Mouse (Mus musculus) liver, postnatal 0 days (tissue): ENCODE data around the gene 1700122O11Rik. TPM values are rescaled to one million over a fixed set of nuclear protein-coding genes. Genes with fewer than 3 reads are reported as not detected.
A peak's percentile ranks its signal among the peaks of the same experiment; 100 is the strongest.

Experiments
- ATAC-seq: fragments of 200-750 bp; cut with Nextera tagmentation; 2 replicates; pipeline ENCODE4 v1.8.0; 2017; ENCODE audit warnings: mild to moderate bottlenecking, moderate library complexity
- DNase-seq: peaks from one replicate; pipeline ENCODE4 v3.0.0-alpha.2; 2016
- H3K27ac ChIP-seq: fragments of 300-500 bp; sonication (generic); 2 replicates; pipeline ENCODE4 v1.5.1; 2014; ENCODE audit warnings: antibody characterized with exemption, moderate library complexity, mild to moderate bottlenecking, low read depth
- H3K27me3 ChIP-seq: fragments of 300-500 bp; sonication (generic); 2 replicates; pipeline ENCODE4 v1.6.1; 2014; ENCODE audit warnings: low read length, control low read depth, mixed read lengths; ENCODE audit not compliant: insufficient read depth
- H3K36me3 ChIP-seq: fragments of 300-500 bp; sonication (generic); replicated peaks from 2 replicates; pipeline ENCODE4 v1.6.1; 2014; ENCODE audit warnings: mild to moderate bottlenecking, control low read depth, low read length, moderate library complexity, mixed read lengths; ENCODE audit not compliant: insufficient read depth
- H3K4me1 ChIP-seq: fragments of 300-500 bp; sonication (generic); 2 replicates; pipeline ENCODE4 v1.6.1; 2014; ENCODE audit warnings: antibody characterized with exemption, mild to moderate bottlenecking, control low read depth; ENCODE audit not compliant: insufficient read depth
- H3K4me2 ChIP-seq: fragments of 300-500 bp; sonication (generic); 2 replicates; pipeline ENCODE4 v1.6.1; 2014; ENCODE audit warnings: low read depth, mild to moderate bottlenecking, low read length, moderate library complexity, mixed read lengths
- H3K4me3 ChIP-seq: fragments of 300-500 bp; sonication (generic); 2 replicates; pipeline ENCODE4 v1.5.1; 2014; ENCODE audit warnings: low read depth, low read length
- H3K9ac ChIP-seq: fragments of 300-500 bp; sonication (generic); replicated peaks from 2 replicates; pipeline ENCODE4 v1.6.1; 2014; ENCODE audit warnings: mild to moderate bottlenecking, moderate library complexity
- H3K9me3 ChIP-seq: fragments of 300-500 bp; sonication (generic); 2 replicates; pipeline ENCODE4 v1.6.1; 2016; ENCODE audit warnings: mild to moderate bottlenecking, control low read depth, low read length, mixed read lengths
- CTCF ChIP-seq: sonication (generic); IDR thresholded peaks from 2 replicates; pipeline ENCODE4 v1.5.1; 2016; ENCODE audit warnings: antibody characterized with exemption, low read depth
- EP300 ChIP-seq: IDR thresholded peaks from 2 replicates; pipeline ENCODE4 v1.6.1; 2016; ENCODE audit warnings: antibody characterized with exemption, low read depth, mild to moderate bottlenecking
- WGBS: fragments of 180-500 bp; shearing (Covaris S2); extraction: QIAGEN DNeasy Blood & Tissue Kit; methylation state at CpG from one replicate; pipeline ENCODE4 v1.1.7; 2014; ENCODE audit not compliant: insufficient replicate concordance; 5-methylcytosine and 5-hydroxymethylcytosine counted together
- polyA plus RNA-seq: library from polyadenylated mRNA; unstranded; fragments of >200 nt; fragmentation: Nextera tagmentation; extraction: Ambion mirVana; gene quantifications from 2 replicates; pipeline ENCODE4 v1.2.1, GENCODE M21; 2015

The 1700122O11Rik gene
- polyA plus RNA-seq, 1 experiment from 2014 or later: not detected

DNA sequence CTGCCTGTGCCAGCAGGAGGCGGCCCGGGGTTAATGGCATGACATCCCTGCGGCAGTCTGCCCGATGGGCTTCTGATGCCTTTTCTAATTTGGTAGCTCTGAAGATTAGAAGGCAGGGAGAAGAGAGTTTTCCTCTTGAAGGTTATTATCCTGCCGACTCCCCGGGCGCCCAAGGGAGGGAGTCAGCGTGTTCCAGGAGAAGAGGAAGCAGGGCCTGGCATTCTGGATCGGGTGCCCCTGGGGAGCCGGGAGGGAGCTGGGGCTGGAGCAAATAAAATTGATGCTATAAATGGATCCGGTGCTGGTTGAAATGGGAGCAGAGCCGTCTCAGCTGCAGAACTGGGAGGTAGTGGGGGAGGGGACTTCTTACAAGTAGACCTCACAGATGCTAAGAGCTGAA is 19.3 kb upstream of the 1700122O11Rik start:
- no peak overlapping the region for H3K4me3 ChIP-seq
- WGBS: 22% methylated on average over 12 of the region's 12 CpGs
- H3K27ac ChIP-seq: no peak overlapping the region
- no peak for ATAC-seq
- no peak overlapping the region for H3K4me2 ChIP-seq
- DNase-seq: no peak
- 0 out of 2 replicates have a peak, but pooled peaks cover 15% of the 10 kb centered on the region for H3K27me3 ChIP-seq
- no peak for TF ChIP-seq EP300
- no peak for TF ChIP-seq CTCF
- no peaks in the 10 kb centered on the region for H3K36me3 ChIP-seq
- H3K4me1 ChIP-seq: no peaks in the 10 kb centered on the region
- no peak overlapping the region for H3K9ac ChIP-seq
- H3K9me3 ChIP-seq: no peaks in the 10 kb centered on the region

DNA sequence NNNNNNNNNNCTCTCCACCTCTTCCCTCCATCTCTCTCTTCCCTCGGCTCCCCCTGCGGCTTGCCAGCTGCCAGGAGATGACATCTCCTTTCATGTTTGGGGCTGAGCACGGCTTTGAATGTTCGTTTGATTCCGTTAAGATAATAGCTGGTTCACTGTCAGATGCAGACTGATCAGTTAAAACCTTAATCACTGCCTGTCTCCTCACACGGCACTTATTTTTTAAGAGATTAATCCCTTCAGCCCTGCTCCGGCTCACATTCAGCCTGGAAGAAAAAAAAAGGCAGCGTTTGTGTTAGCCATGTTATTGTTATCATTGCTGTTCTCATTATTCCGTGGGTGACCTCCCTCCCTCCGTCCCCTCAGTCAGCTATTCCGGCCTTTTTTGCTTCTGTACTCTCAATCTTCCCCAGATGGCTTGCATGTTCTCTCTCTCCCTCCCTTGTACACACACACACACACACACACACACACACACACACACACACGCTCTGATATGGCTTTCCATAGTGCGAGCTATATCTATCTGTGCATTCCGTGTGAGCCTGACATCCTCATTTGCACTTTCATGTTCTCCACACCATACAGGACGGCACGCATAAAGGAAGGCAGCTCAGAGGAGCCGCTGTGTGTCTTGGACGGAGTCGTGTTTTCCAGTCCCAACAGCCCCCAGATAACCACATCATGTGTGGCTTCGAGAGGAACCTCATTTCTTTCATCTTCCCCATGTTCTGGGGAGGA is 17.2 kb upstream of the 1700122O11Rik start:
- no peaks in the 10 kb centered on the region for H3K36me3 ChIP-seq
- no peak for TF ChIP-seq EP300
- TF ChIP-seq CTCF: no peak
- ATAC-seq (no peak), DNase-seq (no peak)
- H3K9me3 ChIP-seq: no peaks in the 10 kb centered on the region
- H3K27me3 ChIP-seq: 0 out of 2 replicates have a peak, but pooled peaks cover 15% of the 10 kb centered on the region
- H3K4me1 ChIP-seq: no peaks in the 10 kb centered on the region
- no peak overlapping the region for H3K4me2 ChIP-seq
- 49% methylated on average over 20 of the region's 20 CpGs for WGBS
- no peak overlapping the region for H3K27ac ChIP-seq
- H3K4me3 ChIP-seq: no peak overlapping the region
- H3K9ac ChIP-seq: no peak overlapping the region

DNA sequence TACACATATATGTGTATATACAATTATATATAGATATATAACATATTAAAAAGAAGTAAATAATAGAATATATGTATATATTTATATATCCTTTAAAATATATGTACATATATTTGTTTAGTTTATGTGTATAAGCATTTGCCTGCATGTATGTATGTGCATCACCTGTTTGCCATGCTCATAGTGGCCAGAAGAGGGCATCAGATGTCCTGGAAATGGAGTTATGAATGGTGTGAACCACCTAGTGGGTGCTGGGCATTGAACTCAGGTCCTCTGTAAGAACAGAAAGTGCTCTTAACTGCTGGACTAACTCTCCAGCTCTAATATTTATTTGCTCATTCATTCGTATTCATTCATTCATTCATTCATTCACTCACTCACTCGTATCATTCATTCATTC is 15.6 kb upstream of the 1700122O11Rik start:
- Histone ChIP-seq H3K9ac (no peak overlapping the region), H3K4me3 (no peak overlapping the region)
- WGBS: 71% methylated on average over 2 of the region's 2 CpGs

GRCm38 (mm10) chr17:48052338-48053067 is 14.4 kb upstream of the 1700122O11Rik start:
- no peak for DNase-seq
- Histone ChIP-seq H3K27ac (peak overlapping the region; percentile 90), H3K4me1 (no peaks in the 10 kb centered on the region), H3K9me3 (no peaks in the 10 kb centered on the region), H3K9ac (no peak overlapping the region), H3K4me3 (no peak overlapping the region), H3K4me2 (no peak overlapping the region), H3K27me3 (0 out of 2 replicates have a peak, but pooled peaks cover 10% of the 10 kb centered on the region), H3K36me3 (no peaks in the 10 kb centered on the region)
- peak; percentile 35 for ATAC-seq
- TF ChIP-seq CTCF (no peak), EP300 (no peak)
- 68% methylated on average over 10 of the region's 10 CpGs for WGBS

More for the DNA sequence above, 15.6 kb upstream of the 1700122O11Rik start:
- Histone ChIP-seq H3K27me3 (0 out of 2 replicates have a peak, but pooled peaks cover 15% of the 10 kb centered on the region), H3K36me3 (no peaks in the 10 kb centered on the region), H3K4me1 (no peaks in the 10 kb centered on the region), H3K4me2 (no peak overlapping the region), H3K9me3 (no peaks in the 10 kb centered on the region), H3K27ac (no peak overlapping the region)
- TF ChIP-seq CTCF: no peak
- DNase-seq (no peak), ATAC-seq (no peak)

- ATAC-seq (peak; percentile 87), DNase-seq (no peak)
- Histone ChIP-seq H3K9ac (no peak overlapping the region), H3K36me3 (no peaks in the 10 kb centered on the region), H3K9me3 (no peaks in the 10 kb centered on the region), H3K4me2 (no peak overlapping the region), H3K4me3 (no peak overlapping the region), H3K27ac (peak overlapping the region; percentile 90), H3K4me1 (no peaks in the 10 kb centered on the region), H3K27me3 (0 out of 2 replicates have a peak, but pooled peaks cover 5% of the 10 kb centered on the region)
- WGBS: 37% methylated on average over 5 of the region's 5 CpGs
- TF ChIP-seq CTCF (peak; percentile 19; the same call in 1 of the 2 replicates), EP300 (peak; percentile 63; the same call in 1 of the 2 replicates)
These were observed 13.7 kb upstream of the 1700122O11Rik start for GRCm38 (mm10) chr17:48051638-48052337.

DNA sequence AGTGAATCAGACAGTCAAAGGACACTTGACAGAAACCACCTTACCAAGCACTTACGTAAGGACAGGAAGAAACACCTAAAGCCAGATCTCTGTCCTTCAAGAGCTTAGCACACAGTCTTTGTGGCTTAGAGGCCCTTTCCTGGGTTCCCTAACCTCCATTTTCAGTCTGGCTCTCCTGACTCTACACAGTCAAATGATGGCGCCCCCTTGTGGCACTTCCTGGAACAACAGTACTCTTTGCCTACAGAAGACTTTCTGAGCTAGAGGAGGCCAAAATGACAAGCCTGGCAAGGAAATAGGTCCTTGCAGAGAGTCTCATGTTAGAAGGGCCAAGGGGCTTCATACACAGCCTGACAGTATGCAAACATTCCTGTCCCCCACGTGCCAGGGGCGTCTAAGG is 7.5 kb upstream of the 1700122O11Rik start:
- H3K4me3 ChIP-seq: no peak overlapping the region
- ATAC-seq (no peak), DNase-seq (peak; percentile 83)
- no peak overlapping the region for H3K27ac ChIP-seq
- H3K36me3 ChIP-seq: no peaks in the 10 kb centered on the region
- H3K4me2 ChIP-seq: no peak overlapping the region
- no peaks in the 10 kb centered on the region for H3K9me3 ChIP-seq
- peaks cover 15% of the 10 kb centered on the region; the same call in 1 of the 2 replicates for H3K4me1 ChIP-seq
- H3K9ac ChIP-seq: no peak overlapping the region
- TF ChIP-seq EP300 (no peak), CTCF (peak; percentile 85)
- H3K27me3 ChIP-seq: no peaks in the 10 kb centered on the region
- 34% methylated on average over 4 of the region's 4 CpGs for WGBS
